Mouse (Mus musculus) adrenal gland, adult 2 months (tissue): ENCODE data around the gene Tbxas1. TPM values are rescaled to one million over a fixed set of nuclear protein-coding genes. Genes with fewer than 3 reads are reported as not detected.

Experiments
- DNase-seq: peaks from one replicate; pipeline ENCODE4 v3.0.0; 2021
- polyA plus RNA-seq: library from polyadenylated mRNA; depleted of rRNA; stranded (reverse); fragments of >200 nt; gene quantifications from 2 replicates; pipeline ENCODE4 v1.2.3, GENCODE M21; 2012
- total RNA-seq, 2 experiments: library from RNA; stranded (reverse); gene quantifications; 2 replicates each; pipeline ENCODE4 v1.2.3; 2021

Tbxas1 gene
- total and polyA plus RNA-seq, 3 experiments, result 3.3 to 8.5 (median 7.5) TPM

GRCm38 (mm10) chr6:39004003-39004473, 128.8 kb downstream of the Tbxas1 start:
- DNase-seq, result no peak

- DNase-seq, result no peak
Measured at GRCm38 (mm10) chr6:39005267-39005944, 130.2 kb downstream of the Tbxas1 start.

GRCm38 (mm10) chr6:39005945-39006572, 130.9 kb downstream of the Tbxas1 start:
- DNase-seq, result no peak

DNA sequence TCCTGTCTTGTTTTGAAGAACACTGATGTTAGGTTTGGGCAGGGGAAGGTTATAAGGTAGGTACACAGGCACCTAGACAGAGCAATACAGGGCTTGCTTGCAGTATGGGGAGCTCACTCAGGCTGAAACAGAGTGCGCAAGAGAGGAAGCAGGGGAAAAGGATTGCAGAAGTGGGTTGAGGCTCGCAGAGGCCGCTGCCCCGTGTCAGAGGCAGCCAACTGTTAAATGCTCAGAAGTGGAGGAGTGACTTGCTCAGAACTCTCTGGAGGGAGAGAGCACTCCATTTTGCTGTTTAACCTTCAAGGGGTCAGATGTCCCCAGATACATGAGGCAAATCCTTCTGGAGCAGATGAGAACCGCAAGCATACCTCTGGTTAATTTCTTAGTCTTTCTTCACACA, 132.0 kb downstream of the Tbxas1 start:
- DNase-seq, result no peak

- DNase-seq, result no peak
Measured at GRCm38 (mm10) chr6:39008116-39008515, 132.9 kb downstream of the Tbxas1 start.

GRCm38 (mm10) chr6:39013034-39013832, 138.0 kb downstream of the Tbxas1 start:
- DNase-seq, result peak; percentile 47

- DNase-seq, result no peak
Measured at GRCm38 (mm10) chr6:39017942-39018341, 142.7 kb downstream of the Tbxas1 start.

DNA sequence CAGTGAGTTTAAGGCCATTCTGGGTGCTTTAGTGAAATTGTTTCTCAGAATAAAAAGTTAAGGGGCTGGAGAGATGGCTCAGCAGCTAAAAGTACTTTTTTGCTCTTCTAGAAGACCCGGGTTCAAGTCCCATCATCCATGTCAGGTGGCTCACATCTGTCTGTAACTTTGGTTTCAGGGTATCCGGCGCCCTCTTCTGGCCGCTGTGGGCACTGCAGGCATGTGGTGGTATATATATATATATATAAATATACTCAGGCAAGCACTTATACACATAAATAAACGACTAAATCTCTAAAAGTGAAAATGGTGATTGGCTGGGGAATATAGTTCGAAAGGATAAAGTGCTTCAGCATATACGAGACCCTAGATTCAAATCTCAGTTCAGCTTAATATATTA, 143.6 kb downstream of the Tbxas1 start:
- DNase-seq, result no peak

DNA sequence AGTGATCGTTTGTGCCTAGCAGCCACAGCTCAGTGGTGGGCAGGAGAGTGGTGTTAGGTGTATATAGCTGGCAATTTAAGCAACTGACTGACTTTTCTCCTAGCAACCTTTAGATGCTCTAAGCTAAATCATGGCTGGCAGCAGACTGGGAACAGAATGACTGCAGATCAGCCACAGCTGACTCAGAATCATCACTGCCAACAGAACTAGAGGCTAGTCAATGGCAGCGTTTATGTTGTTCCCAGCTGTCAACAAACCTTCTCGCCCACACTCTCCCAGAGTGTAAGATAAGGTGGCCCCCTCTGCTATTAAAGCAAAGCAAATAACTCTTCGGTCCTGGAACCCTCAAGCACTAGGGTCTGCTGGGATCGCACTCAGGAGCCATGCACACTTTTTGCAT, 144.0 kb downstream of the Tbxas1 start:
- no peak for DNase-seq

DNA sequence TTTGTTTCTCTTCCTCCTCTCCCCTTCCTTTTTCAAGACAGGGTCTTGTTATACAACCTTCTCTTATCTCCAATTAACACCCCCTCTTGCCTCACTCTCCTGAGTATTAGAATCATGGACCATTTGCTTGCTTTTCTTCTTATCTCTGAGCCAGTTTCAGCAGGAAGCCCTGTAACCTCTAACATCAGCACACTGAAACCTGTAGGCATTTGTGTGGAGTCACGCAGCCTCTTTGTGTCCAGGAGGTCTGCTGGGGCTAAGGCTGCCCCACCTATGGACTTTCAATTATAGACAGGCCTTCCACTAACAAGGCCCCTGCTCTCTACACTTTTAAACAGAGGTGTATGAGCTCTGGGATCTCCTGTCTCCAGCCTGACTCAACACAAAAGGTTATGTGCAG, 146.7 kb downstream of the Tbxas1 start:
- DNase-seq, result no peak

- no peak for DNase-seq
Measured at GRCm38 (mm10) chr6:39022461-39023181, 147.4 kb downstream of the Tbxas1 start.

GRCm38 (mm10) chr6:39024631-39025030, 149.4 kb downstream of the Tbxas1 start:
- DNase-seq, result no peak

DNA sequence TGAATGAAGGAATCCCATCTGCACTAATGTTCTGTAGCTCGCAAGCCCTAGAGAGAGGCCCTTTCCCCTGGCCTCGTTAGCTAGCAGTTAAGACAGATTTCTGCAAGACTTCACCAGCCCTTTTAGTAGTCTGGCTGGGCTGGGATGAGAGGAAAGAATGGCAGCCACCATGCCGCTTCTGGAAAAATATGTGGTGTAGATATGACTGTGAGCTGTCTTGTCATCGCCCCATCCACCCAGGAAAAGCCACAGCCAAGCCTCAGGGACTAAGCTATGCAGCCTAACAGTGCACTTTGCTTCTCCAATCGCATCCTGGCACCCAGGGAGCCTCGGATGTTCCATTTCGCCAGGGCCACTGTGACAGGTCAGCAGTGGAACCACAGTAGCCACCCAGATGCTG, 149.8 kb downstream of the Tbxas1 start:
- no peak for DNase-seq

DNA sequence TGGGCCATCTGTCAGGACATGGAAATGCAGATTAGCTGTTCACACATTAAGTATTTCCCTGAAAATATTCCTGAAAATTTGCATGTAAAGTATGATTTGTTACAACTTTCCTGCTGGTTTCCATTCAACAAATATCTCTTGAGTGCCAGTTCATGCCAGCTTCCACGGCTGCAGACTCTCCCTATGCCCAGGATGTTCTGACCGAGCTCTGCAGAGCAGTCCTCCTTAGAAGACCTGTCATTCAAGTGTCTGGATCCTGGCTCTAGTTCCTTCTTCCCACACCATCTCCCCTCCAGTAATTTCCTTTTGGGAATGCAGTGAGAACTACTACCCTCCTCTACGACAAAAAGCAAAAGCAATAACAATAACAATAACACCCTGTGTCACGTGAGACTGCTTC, 155.5 kb downstream of the Tbxas1 start:
- no peak for DNase-seq

DNA sequence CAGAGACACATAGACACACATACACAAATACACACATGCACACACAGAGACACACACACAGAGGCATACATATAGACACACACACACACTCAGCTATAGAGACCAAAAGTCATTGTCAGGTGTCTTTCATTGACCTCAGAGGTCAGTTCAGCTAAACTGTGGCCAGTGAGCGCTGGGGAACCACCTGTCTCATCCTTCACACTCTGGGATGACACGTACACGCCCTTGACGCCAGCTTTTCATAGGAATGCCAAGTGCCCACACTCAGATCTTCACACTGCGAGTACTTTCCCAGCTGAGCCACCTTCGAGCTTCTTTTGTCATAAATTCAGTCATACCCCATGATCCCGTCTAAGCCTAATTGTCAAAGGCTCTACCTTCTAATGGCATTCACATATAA, 158.5 kb downstream of the Tbxas1 start:
- DNase-seq, result no peak

DNA sequence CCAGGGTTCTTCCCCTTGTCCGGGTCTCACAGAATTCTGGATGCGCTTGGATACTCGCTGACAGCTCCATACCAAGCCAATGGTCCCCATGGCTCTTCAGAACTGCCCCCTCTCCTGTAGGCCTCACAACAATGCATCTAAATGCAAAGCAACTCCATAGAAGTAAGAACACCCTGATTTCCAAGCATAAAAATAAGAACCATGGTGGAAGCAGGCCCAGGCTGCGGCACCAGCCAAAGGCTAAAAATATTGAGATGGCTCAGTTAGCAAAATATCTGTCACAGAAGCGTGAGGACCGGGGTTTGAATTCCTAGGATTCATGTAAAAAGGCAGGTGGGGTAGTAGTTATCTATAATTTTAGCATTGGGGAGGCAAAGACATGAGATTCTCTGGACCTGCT, 159.8 kb downstream of the Tbxas1 start:
- no peak for DNase-seq

- DNase-seq, result peak; percentile 53
Measured at GRCm38 (mm10) chr6:39036204-39036603, 161.0 kb downstream of the Tbxas1 start.

GRCm38 (mm10) chr6:39040451-39040850, 165.2 kb downstream of the Tbxas1 start:
- DNase-seq, result no peak

DNA sequence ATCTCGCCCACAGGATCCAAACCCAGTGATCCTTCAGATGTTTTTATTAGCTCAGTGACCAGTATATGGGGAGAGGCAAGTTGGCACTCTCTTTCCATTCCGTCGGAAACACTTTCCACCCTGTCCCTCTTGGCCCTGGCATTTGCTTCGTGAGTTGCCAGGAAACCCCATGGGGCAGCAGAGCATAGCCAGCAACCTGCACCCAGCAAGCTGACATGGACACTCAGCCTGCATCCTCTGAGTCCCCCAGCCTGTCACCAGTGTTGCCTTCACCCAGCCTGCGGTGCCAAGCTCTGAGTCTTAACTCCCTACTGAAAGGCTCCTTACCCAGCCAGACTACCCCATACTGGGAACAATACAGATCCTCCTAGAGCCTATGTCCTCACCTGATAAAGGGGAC, 173.9 kb downstream of the Tbxas1 start:
- DNase-seq, result no peak

- no peak for DNase-seq
Measured at GRCm38 (mm10) chr6:39050836-39051235, 175.6 kb downstream of the Tbxas1 start.

GRCm38 (mm10) chr6:39051799-39052556, 176.8 kb downstream of the Tbxas1 start:
- DNase-seq, result peak; percentile 69

GRCm38 (mm10) chr6:39052636-39053035, 177.4 kb downstream of the Tbxas1 start:
- DNase-seq, result peak; percentile 70
